Mouse (Mus musculus) forebrain, embryonic 15.5 days (tissue): ENCODE results near the gene Kcnj9. TPM values are rescaled to one million over a fixed set of nuclear protein-coding genes. Genes with fewer than 3 reads are reported as not detected.
A peak's percentile ranks its signal among the peaks of the same experiment; 100 is the strongest.

Source experiments
- ATAC-seq: fragments of 200-750 bp; cut with Nextera tagmentation; replicated peaks from 2 replicates; pipeline ENCODE4 v1.8.0; 2017; ENCODE audit warnings: mild to moderate bottlenecking, moderate TSS enrichment, moderate library complexity
- H3K27ac ChIP-seq: fragments of 300-500 bp; sonication (generic); replicated peaks from 2 replicates; pipeline ENCODE4 v1.5.1; 2015; ENCODE audit warnings: mild to moderate bottlenecking, inconsistent platforms
- H3K27me3 ChIP-seq: fragments of 300-500 bp; sonication (generic); 2 replicates; pipeline ENCODE4 v1.6.1; 2015; ENCODE audit warnings: inconsistent platforms
- H3K36me3 ChIP-seq: fragments of 300-500 bp; sonication (generic); 2 replicates; pipeline ENCODE4 v1.6.1; 2015; ENCODE audit warnings: mild to moderate bottlenecking, inconsistent platforms
- H3K4me1 ChIP-seq: fragments of 300-500 bp; sonication (generic); 2 replicates; pipeline ENCODE4 v1.6.1; 2015; ENCODE audit warnings: inconsistent platforms
- H3K4me2 ChIP-seq: fragments of 300-500 bp; sonication (generic); replicated peaks from 2 replicates; pipeline ENCODE4 v1.6.1; 2015; ENCODE audit warnings: mild to moderate bottlenecking, inconsistent platforms
- H3K4me3 ChIP-seq: fragments of 300-500 bp; sonication (generic); 2 replicates; pipeline ENCODE4 v1.5.1; 2015; ENCODE audit warnings: mild to moderate bottlenecking, inconsistent platforms
- H3K9ac ChIP-seq: fragments of 300-500 bp; sonication (generic); replicated peaks from 2 replicates; pipeline ENCODE4 v1.6.1; 2015; ENCODE audit warnings: mild to moderate bottlenecking, inconsistent platforms
- H3K9me3 ChIP-seq: fragments of 300-500 bp; sonication (generic); 2 replicates; pipeline ENCODE4 v1.6.1; 2016; ENCODE audit warnings: inconsistent platforms
- WGBS: fragments of 180-500 bp; shearing (Covaris S2); methylation state at CpG from one replicate; pipeline ENCODE4 v1.1.7; 2015; ENCODE audit warnings: mixed read lengths; 5-methylcytosine and 5-hydroxymethylcytosine counted together
- polyA plus RNA-seq: library from polyadenylated mRNA; unstranded; fragments of >200 nt; fragmentation: Nextera tagmentation; extraction: Ambion mirVana; gene quantifications from 2 replicates; pipeline ENCODE4 v1.2.1, GENCODE M21; 2015

The Kcnj9 gene
- polyA plus RNA-seq, 1 experiment from 2014 or later: 3.5 TPM

- H3K9ac ChIP-seq: peak overlapping the region; percentile 38; the same call in 1 of the 2 replicates
- ATAC-seq: peak; percentile 67
- 2% methylated on average over 14 of the region's 14 CpGs for WGBS
- no peaks in the 10 kb centered on the region for H3K36me3 ChIP-seq
- peak overlapping the region; percentile 34 for H3K4me3 ChIP-seq
- H3K4me1 ChIP-seq: peaks cover 58% of the 10 kb centered on the region
- H3K27me3 ChIP-seq: no peaks in the 10 kb centered on the region
- H3K4me2 ChIP-seq: peak overlapping the region; percentile 55
- no peaks in the 10 kb centered on the region for H3K9me3 ChIP-seq
- peak overlapping the region; percentile 94 for H3K27ac ChIP-seq
These were observed 19.3 kb downstream of the Kcnj9 start for GRCm38 (mm10) chr1:172309699-172310398.

DNA sequence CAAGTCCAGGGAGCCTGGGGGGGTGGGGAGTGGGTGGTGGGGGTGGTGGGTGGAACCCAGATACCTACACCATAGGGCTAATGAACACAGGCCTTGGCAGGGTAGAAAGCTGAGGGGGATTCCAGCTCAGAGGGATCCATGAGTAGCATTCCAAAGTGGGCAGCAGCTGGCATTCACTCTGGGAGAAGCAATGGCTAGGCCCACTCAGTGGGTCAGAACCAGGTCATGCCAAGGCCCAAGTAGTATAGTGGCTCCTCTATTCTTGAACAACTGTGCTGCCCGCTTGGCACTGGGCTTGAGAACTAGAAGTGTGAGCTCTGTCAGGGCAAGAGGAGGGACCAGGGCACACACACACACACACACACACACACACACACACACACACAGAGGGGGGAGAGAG is 20.7 kb downstream of the Kcnj9 start:
- Histone ChIP-seq H3K27me3 (no peaks in the 10 kb centered on the region), H3K9ac (no peak overlapping the region), H3K27ac (peak overlapping the region; percentile 44), H3K4me1 (peaks cover 44% of the 10 kb centered on the region), H3K36me3 (no peaks in the 10 kb centered on the region), H3K9me3 (no peaks in the 10 kb centered on the region), H3K4me3 (no peak overlapping the region), H3K4me2 (no peak overlapping the region)
- WGBS: 80% methylated on average over 1 of the region's 1 CpGs
- ATAC-seq: no peak

DNA sequence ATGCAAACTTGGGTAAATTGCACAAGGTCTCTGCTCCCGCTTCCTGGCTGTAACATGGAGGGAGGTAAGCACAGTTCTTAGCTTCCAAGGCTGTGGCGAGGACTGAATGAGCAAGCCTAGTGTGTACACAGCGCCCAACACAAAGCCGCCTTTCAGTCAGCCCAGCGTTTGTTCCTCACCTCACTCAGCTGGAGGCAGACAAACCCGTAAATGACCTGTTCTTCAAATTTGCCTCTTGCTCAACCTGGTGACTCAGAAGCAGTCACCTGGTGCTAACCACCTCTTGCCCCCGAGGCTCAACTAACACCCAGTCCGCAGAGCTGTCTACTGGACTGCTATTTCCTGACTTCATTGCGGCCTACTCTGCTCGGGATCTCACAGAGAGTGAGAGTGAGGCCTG is 21.2 kb downstream of the Kcnj9 start:
- no peak overlapping the region for H3K4me2 ChIP-seq
- H3K27me3 ChIP-seq: no peaks in the 10 kb centered on the region
- WGBS: 38% methylated on average over 10 of the region's 10 CpGs
- H3K4me1 ChIP-seq: peaks cover 39% of the 10 kb centered on the region
- H3K9me3 ChIP-seq: no peaks in the 10 kb centered on the region
- no peak overlapping the region for H3K9ac ChIP-seq
- H3K36me3 ChIP-seq: no peaks in the 10 kb centered on the region
- ATAC-seq: no peak
- peak overlapping the region; percentile 44 for H3K27ac ChIP-seq
- H3K4me3 ChIP-seq: no peak overlapping the region

- Histone ChIP-seq H3K4me1 (peaks cover 36% of the 10 kb centered on the region), H3K9ac (no peak overlapping the region), H3K4me3 (no peak overlapping the region), H3K4me2 (no peak overlapping the region), H3K27ac (no peak overlapping the region; the same call in 1 of the 2 replicates), H3K27me3 (no peaks in the 10 kb centered on the region), H3K9me3 (no peaks in the 10 kb centered on the region), H3K36me3 (no peaks in the 10 kb centered on the region)
- ATAC-seq: no peak
- WGBS: 55% methylated on average over 6 of the region's 6 CpGs
These were observed 22.2 kb downstream of the Kcnj9 start for GRCm38 (mm10) chr1:172306885-172307284.

DNA sequence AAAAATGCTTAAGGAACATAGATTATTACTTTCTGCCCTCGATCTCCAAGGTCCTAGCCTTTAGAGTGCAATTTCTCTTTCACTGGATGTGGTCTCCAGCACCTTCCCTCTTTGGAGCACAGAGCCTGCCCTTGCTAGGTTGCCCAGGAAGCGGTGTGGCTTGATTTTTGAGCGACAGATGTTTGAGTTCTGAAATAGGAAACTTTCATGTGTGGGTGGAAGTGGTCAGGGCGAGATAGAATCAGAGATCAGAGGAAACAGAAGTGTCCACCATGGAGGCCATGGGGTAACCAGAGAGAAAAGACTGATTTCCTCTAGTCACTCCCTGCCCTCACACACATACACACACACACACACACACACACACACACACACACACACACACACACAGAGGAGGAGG is 22.9 kb downstream of the Kcnj9 start:
- Histone ChIP-seq H3K9ac (no peak overlapping the region), H3K36me3 (no peaks in the 10 kb centered on the region), H3K27ac (no peak overlapping the region), H3K4me3 (no peak overlapping the region), H3K4me2 (no peak overlapping the region), H3K4me1 (peaks cover 33% of the 10 kb centered on the region), H3K27me3 (no peaks in the 10 kb centered on the region), H3K9me3 (no peaks in the 10 kb centered on the region)
- no peak for ATAC-seq
- 93% methylated on average over 4 of the region's 4 CpGs for whole genome bisulfite sequencing

DNA sequence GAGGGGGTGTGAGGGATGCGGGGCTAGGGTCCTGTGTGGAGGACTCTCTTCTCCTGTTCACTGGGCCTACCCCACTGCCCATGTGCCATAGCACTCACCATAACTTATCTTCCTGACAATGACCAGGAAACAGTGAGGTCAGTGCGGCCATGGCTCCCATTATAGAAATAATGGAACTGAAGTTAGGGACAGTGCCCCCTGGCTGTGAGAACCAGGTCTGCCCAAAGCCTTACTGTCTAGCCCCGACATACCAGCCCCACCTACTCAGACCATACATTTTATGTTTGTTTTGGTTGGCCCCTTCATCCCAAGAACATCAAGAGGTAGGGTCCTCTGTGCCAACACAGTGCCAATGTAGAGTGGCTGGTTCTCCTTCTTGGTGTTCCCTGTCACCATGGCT is 23.5 kb downstream of the Kcnj9 start:
- Histone ChIP-seq H3K9me3 (no peaks in the 10 kb centered on the region), H3K36me3 (no peaks in the 10 kb centered on the region), H3K4me3 (no peak overlapping the region), H3K9ac (no peak overlapping the region), H3K27me3 (no peaks in the 10 kb centered on the region), H3K27ac (no peak overlapping the region), H3K4me1 (peaks cover 28% of the 10 kb centered on the region), H3K4me2 (no peak overlapping the region)
- no peak for ATAC-seq
- WGBS: 82% methylated on average over 3 of the region's 3 CpGs

DNA sequence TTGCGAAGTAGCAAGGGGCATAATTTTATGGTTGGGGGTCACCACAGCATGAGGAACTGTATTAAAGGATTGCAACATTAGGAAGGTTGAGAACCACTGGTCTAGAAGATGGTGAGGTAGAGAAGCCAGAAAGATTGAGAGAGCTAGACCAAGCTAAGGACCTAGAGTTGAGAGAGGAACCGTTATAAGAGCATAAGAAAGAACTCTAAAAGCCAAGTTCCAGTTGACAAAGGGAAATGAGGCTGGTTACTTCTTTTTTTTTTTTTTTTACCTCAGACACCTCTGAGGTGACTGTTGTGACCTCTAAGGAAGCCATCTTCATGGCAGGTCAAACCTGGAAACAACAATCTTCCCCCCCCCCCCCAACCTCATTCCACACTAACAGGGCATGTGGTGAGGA is 24.0 kb downstream of the Kcnj9 start:
- no peak overlapping the region for H3K4me2 ChIP-seq
- H3K9ac ChIP-seq: no peak overlapping the region
- H3K4me3 ChIP-seq: no peak overlapping the region
- H3K9me3 ChIP-seq: no peaks in the 10 kb centered on the region
- no peak for ATAC-seq
- WGBS: 88% methylated on average over 2 of the region's 2 CpGs
- H3K4me1 ChIP-seq: peaks cover 23% of the 10 kb centered on the region
- H3K27me3 ChIP-seq: no peaks in the 10 kb centered on the region
- H3K36me3 ChIP-seq: no peaks in the 10 kb centered on the region
- no peak overlapping the region for H3K27ac ChIP-seq

- WGBS: 82% methylated on average over 6 of the region's 6 CpGs
- Histone ChIP-seq H3K4me2 (no peak overlapping the region), H3K9me3 (no peaks in the 10 kb centered on the region)
These were observed 24.7 kb downstream of the Kcnj9 start for GRCm38 (mm10) chr1:172304443-172304842.

DNA sequence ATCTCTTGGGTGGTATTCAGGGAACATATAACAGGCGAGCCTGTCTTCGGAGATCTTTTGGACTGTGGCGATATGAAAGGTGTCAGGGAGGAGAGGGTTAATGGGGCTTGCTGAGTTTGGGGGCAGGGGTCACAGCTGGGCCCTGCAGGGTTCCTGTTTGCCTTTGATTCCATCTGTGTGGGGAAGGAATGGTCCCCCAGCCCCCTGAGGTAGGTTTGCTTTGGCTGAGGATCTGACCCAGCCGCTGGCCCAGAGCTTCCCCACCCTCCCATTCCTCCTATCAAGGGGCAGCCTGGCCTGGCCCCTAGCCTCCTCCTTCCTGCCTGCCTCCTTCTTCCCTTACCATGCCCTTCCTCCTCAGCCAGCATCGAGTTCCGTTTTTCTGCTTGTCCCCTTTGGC is 26.3 kb downstream of the Kcnj9 start:
- H3K4me3 ChIP-seq: no peak overlapping the region

More at GRCm38 (mm10) chr1:172304443-172304842, 24.7 kb downstream of the Kcnj9 start:
- H3K4me1 ChIP-seq: peaks cover 16% of the 10 kb centered on the region
- H3K36me3 ChIP-seq: no peaks in the 10 kb centered on the region
- no peak overlapping the region for H3K4me3 ChIP-seq
- no peak for ATAC-seq
- H3K9ac ChIP-seq: no peak overlapping the region
- no peak overlapping the region for H3K27ac ChIP-seq
- H3K27me3 ChIP-seq: no peaks in the 10 kb centered on the region

GRCm38 (mm10) chr1:172302311-172302710 is 26.8 kb downstream of the Kcnj9 start:
- Histone ChIP-seq H3K27ac (no peak overlapping the region), H3K4me1 (peaks cover 10% of the 10 kb centered on the region; the same call in 1 of the 2 replicates), H3K9ac (no peak overlapping the region), H3K36me3 (no peaks in the 10 kb centered on the region), H3K4me2 (no peak overlapping the region), H3K9me3 (no peaks in the 10 kb centered on the region), H3K4me3 (no peak overlapping the region), H3K27me3 (no peaks in the 10 kb centered on the region)
- no peak for ATAC-seq
- WGBS: 62% methylated on average over 3 of the region's 3 CpGs

More for the DNA sequence above, 26.3 kb downstream of the Kcnj9 start:
- no peaks in the 10 kb centered on the region for H3K9me3 ChIP-seq
- peaks cover 11% of the 10 kb centered on the region for H3K4me1 ChIP-seq
- no peaks in the 10 kb centered on the region for H3K36me3 ChIP-seq
- H3K27ac ChIP-seq: no peak overlapping the region
- H3K4me2 ChIP-seq: no peak overlapping the region
- no peaks in the 10 kb centered on the region for H3K27me3 ChIP-seq
- H3K9ac ChIP-seq: no peak overlapping the region
- 13% methylated on average over 6 of the region's 6 CpGs for WGBS
- ATAC-seq: no peak

GRCm38 (mm10) chr1:172301180-172301579 is 27.9 kb downstream of the Kcnj9 start:
- Histone ChIP-seq H3K4me2 (no peak overlapping the region), H3K4me1 (peaks cover 6% of the 10 kb centered on the region; the same call in 1 of the 2 replicates), H3K27ac (no peak overlapping the region), H3K27me3 (no peaks in the 10 kb centered on the region), H3K4me3 (no peak overlapping the region), H3K9ac (no peak overlapping the region), H3K36me3 (no peaks in the 10 kb centered on the region), H3K9me3 (no peaks in the 10 kb centered on the region)
- 50% methylated on average over 12 of the region's 12 CpGs for WGBS
- ATAC-seq: no peak

GRCm38 (mm10) chr1:172300247-172300646 is 28.9 kb downstream of the Kcnj9 start:
- Histone ChIP-seq H3K9me3 (no peaks in the 10 kb centered on the region), H3K4me1 (peaks cover 14% of the 10 kb centered on the region), H3K4me2 (no peak overlapping the region), H3K27me3 (no peaks in the 10 kb centered on the region), H3K9ac (no peak overlapping the region), H3K36me3 (no peaks in the 10 kb centered on the region), H3K4me3 (no peak overlapping the region), H3K27ac (no peak overlapping the region)
- 65% methylated on average over 5 of the region's 5 CpGs for WGBS
- no peak for ATAC-seq

DNA sequence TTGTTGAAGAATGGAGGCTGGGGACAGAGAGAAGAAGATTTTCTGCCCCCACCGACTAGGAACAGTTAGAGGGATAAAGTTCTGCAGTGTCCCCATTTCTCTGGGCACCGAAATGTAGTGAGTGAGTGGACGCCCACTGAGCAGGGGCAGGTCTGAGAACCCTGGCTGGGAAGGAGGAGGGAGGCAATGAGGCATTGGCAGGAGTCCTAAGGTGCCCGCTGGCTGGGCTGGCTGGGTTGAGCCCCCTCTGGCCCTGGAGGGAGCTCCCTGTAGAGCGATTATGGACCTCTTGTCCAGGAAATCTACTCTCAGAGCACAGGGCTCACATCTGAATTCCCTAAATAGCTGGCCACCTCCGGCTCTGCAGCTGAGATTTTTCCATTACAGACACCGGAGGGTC is 29.6 kb downstream of the Kcnj9 start:
- ATAC-seq: no peak
- no peak overlapping the region for H3K27ac ChIP-seq
- 73% methylated on average over 7 of the region's 7 CpGs for WGBS
- H3K36me3 ChIP-seq: no peaks in the 10 kb centered on the region
- no peak overlapping the region for H3K4me3 ChIP-seq
- H3K4me2 ChIP-seq: no peak overlapping the region
- no peaks in the 10 kb centered on the region for H3K9me3 ChIP-seq
- no peaks in the 10 kb centered on the region for H3K27me3 ChIP-seq
- no peak overlapping the region for H3K9ac ChIP-seq
- H3K4me1 ChIP-seq: peaks cover 21% of the 10 kb centered on the region
